Mouse (Mus musculus): ENCODE results near the gene Dvl2. TPM values are rescaled to one million over a fixed set of nuclear protein-coding genes. Genes with fewer than 3 reads are reported as not detected.

Gene Dvl2
- polyA plus RNA-seq, 1 experiment from 2014 or later: 47.3 TPM

DNA sequence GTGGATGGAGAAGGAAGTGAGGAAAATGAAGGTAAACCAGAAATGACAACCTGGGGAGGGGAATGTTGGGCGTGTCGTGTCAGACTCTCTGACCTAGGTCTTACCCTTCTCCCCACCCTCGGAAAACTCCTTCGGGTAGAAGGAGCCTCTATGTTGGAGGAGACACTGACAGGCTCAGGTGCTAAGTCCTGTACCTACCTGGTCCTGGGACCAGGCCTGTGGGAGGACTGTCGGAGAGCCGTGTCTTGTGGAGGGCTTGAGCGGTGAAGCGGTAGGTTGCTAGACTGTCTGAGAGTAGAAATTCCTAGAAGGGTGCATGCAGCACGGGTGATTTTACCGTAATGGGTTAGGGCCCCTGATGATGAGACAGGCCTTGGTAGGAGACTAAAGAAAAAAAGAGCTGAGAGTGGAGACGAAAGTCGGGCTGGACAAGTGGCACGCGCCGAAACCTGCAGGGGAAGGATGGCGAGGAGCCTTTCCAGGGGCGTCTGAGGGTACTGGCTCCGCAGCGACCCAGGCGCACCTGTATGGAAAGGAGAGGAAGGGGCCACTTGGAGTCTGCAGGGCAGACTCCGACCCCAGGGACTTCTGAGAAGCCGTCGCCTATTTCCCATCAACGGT, 35.6 kb upstream of the Dvl2 start, which contains the start of gene Cldn7:
Cldn7 (plus strand) TSS at position 130 of the 621 bp plus-strand sequence.
- DNase-seq (ENCODE audit: low spot score): peak; percentile 39
- WGBS: 10% methylated on average over 23 of the region's 24 CpGs
- Histone ChIP-seq H3K36me3 (ENCODE audit: control insufficient read depth, insufficient read depth, low read length) (peaks cover under 1% of the 10 kb centered on the region; the same call in 1 of the 2 replicates), H3K9me3 (ENCODE audit: control insufficient read depth, low read length) (no peaks in the 10 kb centered on the region), H3K27me3 (ENCODE audit: control insufficient read depth, insufficient read depth, low read length) (peaks cover 53% of the 10 kb centered on the region), H3K27ac (replicated peaks; ENCODE audit: low read depth, low read length) (no peak within 1 kb of the TSS), H3K4me3 (ENCODE audit: low read depth, low read length) (0 out of 2 replicates have a peak within 1 kb of the TSS, but pooled peaks have one; percentile 0), H3K4me1 (ENCODE audit: control insufficient read depth, insufficient read depth, low read length) (no peaks in the 10 kb centered on the region; the same call in 1 of the 2 replicates), H3K9ac (ENCODE audit: low read length) (no peak within 1 kb of the TSS), H3K4me2 (ENCODE audit: low read depth, severe bottlenecking) (peak within 1 kb of the TSS; percentile 29; the same call in 1 of the 2 replicates)
- ATAC-seq (ENCODE audit: insufficient number of reproducible peaks, low FRiP score, low TSS enrichment, low read depth): no peak

- no peaks in the 10 kb centered on the region; the same call in 1 of the 2 replicates for H3K4me1 ChIP-seq (ENCODE audit: control insufficient read depth, insufficient read depth, low read length)
- DNase-seq (ENCODE audit: low spot score) (peak; percentile 49), ATAC-seq (ENCODE audit: insufficient number of reproducible peaks, low FRiP score, low TSS enrichment, low read depth) (no peak)
- H3K36me3 ChIP-seq (ENCODE audit: control insufficient read depth, insufficient read depth, low read length): peaks cover 4% of the 10 kb centered on the region; the same call in 1 of the 2 replicates
- H3K27me3 ChIP-seq (ENCODE audit: control insufficient read depth, insufficient read depth, low read length): peaks cover 53% of the 10 kb centered on the region
- no peaks in the 10 kb centered on the region for H3K9me3 ChIP-seq (ENCODE audit: control insufficient read depth, low read length)
- H3K4me3 ChIP-seq (ENCODE audit: low read depth, low read length): peak overlapping the region; percentile 24
- 3% methylated on average over 49 of the region's 49 CpGs for WGBS
- no peak overlapping the region for H3K27ac ChIP-seq (replicated peaks; ENCODE audit: low read depth, low read length)
- H3K9ac ChIP-seq (ENCODE audit: low read length): no peak overlapping the region
- peak overlapping the region; percentile 56 for H3K4me2 ChIP-seq (ENCODE audit: low read depth, severe bottlenecking)
Observed at GRCm38 (mm10) chr11:69965271-69966005, 35.0 kb upstream of the Dvl2 start.

GRCm38 (mm10) chr11:69966006-69966859, 34.2 kb upstream of the Dvl2 start:
- H3K9ac ChIP-seq (ENCODE audit: low read length): peak overlapping the region; percentile 57
- DNase-seq (ENCODE audit: low spot score) (peak; percentile 63), ATAC-seq (ENCODE audit: insufficient number of reproducible peaks, low FRiP score, low TSS enrichment, low read depth) (peak; percentile 69)
- no peaks in the 10 kb centered on the region; the same call in 1 of the 2 replicates for H3K4me1 ChIP-seq (ENCODE audit: control insufficient read depth, insufficient read depth, low read length)
- H3K4me3 ChIP-seq (ENCODE audit: low read depth, low read length): peak overlapping the region; percentile 24
- H3K27me3 ChIP-seq (ENCODE audit: control insufficient read depth, insufficient read depth, low read length): peaks cover 53% of the 10 kb centered on the region
- H3K27ac ChIP-seq (replicated peaks; ENCODE audit: low read depth, low read length): no peak overlapping the region
- WGBS: 1% methylated on average over 58 of the region's 59 CpGs
- H3K9me3 ChIP-seq (ENCODE audit: control insufficient read depth, low read length): no peaks in the 10 kb centered on the region
- H3K36me3 ChIP-seq (ENCODE audit: control insufficient read depth, insufficient read depth, low read length): peaks cover 4% of the 10 kb centered on the region; the same call in 1 of the 2 replicates
- H3K4me2 ChIP-seq (ENCODE audit: low read depth, severe bottlenecking): peak overlapping the region; percentile 56

DNA sequence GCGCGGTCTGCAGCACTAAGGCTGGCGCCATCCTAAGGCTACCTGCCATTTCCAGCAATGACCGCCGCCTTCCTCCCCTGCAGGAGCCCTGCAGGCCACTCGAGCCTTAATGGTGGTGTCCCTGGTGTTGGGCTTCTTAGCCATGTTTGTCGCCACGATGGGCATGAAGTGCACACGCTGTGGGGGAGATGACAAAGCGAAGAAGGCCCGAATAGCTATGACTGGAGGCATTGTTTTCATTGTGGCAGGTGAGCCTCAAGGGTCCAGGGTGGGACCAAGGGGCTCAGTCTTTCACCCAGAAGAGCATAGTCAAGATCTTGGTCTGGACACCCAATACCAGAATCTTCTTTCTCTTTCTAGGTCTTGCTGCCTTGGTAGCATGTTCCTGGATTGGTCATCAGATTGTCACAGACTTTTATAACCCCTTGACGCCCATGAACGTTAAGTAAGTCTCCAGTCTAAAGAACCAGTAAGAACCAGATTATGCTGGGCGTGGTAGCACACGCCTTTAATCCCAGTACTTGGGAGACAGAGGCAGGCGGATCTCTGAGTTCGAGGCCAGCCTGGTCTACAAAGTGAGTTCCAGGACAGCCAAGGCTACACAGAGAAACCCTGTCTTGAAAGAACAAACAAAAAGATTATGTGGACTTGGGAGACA, 33.4 kb upstream of the Dvl2 start:
- H3K27me3 ChIP-seq (ENCODE audit: control insufficient read depth, insufficient read depth, low read length): peaks cover 50% of the 10 kb centered on the region
- 40% methylated on average over 17 of the region's 17 CpGs for WGBS
- no peak overlapping the region for H3K27ac ChIP-seq (replicated peaks; ENCODE audit: low read depth, low read length)
- DNase-seq (ENCODE audit: low spot score): no peak
- ATAC-seq (ENCODE audit: insufficient number of reproducible peaks, low FRiP score, low TSS enrichment, low read depth): no peak
- H3K4me2 ChIP-seq (ENCODE audit: low read depth, severe bottlenecking): peak overlapping the region; percentile 56
- peaks cover 6% of the 10 kb centered on the region; the same call in 1 of the 2 replicates for H3K36me3 ChIP-seq (ENCODE audit: control insufficient read depth, insufficient read depth, low read length)
- peak overlapping the region; percentile 24 for H3K4me3 ChIP-seq (ENCODE audit: low read depth, low read length)
- peak overlapping the region; percentile 57 for H3K9ac ChIP-seq (ENCODE audit: low read length)
- no peaks in the 10 kb centered on the region for H3K9me3 ChIP-seq (ENCODE audit: control insufficient read depth, low read length)
- H3K4me1 ChIP-seq (ENCODE audit: control insufficient read depth, insufficient read depth, low read length): no peaks in the 10 kb centered on the region; the same call in 1 of the 2 replicates

DNA sequence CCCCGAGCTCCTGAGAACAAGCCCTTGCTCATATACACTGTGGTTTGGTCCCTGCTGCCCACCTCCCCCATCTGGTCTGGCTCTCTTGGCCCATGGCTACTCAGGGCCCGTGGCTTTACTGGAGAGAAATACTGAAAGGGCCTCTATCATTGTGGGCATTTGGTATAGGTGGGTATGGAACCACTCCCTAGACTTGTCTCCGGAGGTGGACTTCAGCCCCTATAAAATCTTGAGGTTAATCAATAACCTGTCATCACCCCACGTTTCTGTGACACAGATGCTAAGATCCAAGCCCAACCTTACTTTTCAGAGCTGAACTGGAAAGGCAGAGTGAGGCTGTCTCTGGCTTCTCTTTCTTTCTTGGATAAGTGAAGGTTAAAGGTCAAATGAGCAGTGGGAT, 31.6 kb upstream of the Dvl2 start:
- H3K9ac ChIP-seq (ENCODE audit: low read length): no peak overlapping the region
- no peak overlapping the region for H3K4me2 ChIP-seq (ENCODE audit: low read depth, severe bottlenecking)
- H3K4me1 ChIP-seq (ENCODE audit: control insufficient read depth, insufficient read depth, low read length): no peaks in the 10 kb centered on the region; the same call in 1 of the 2 replicates
- H3K9me3 ChIP-seq (ENCODE audit: control insufficient read depth, low read length): no peaks in the 10 kb centered on the region
- DNase-seq (ENCODE audit: low spot score): no peak
- peaks cover 39% of the 10 kb centered on the region for H3K27me3 ChIP-seq (ENCODE audit: control insufficient read depth, insufficient read depth, low read length)
- H3K4me3 ChIP-seq (ENCODE audit: low read depth, low read length): no peak overlapping the region
- no peak overlapping the region for H3K27ac ChIP-seq (replicated peaks; ENCODE audit: low read depth, low read length)
- H3K36me3 ChIP-seq (ENCODE audit: control insufficient read depth, insufficient read depth, low read length): peaks cover 8% of the 10 kb centered on the region; the same call in 1 of the 2 replicates
- 83% methylated on average over 4 of the region's 4 CpGs for WGBS
- ATAC-seq (ENCODE audit: insufficient number of reproducible peaks, low FRiP score, low TSS enrichment, low read depth): no peak

DNA sequence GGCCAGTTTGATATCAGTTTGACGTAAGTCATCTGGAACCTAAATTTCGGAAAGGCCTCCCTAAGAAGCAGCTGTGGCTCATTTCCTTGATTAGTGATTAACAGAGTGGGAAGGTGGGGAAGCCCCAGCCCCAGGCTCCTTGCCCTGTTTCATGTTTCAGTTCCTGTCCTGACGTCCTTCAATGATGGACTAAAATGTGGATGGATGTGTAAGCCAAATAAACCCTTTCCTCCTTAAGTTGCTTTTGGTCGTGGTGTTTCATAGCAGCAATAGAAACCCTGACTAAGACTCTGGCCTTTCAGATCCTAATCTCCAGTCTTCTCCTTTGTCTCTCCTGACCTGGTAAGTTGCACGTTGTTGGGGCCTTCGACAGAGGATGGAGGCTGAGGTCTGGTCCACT, 30.2 kb upstream of the Dvl2 start:
- peaks cover 27% of the 10 kb centered on the region for H3K27me3 ChIP-seq (ENCODE audit: control insufficient read depth, insufficient read depth, low read length)
- no peak overlapping the region; the same call in 1 of the 2 replicates for H3K9ac ChIP-seq (ENCODE audit: low read length)
- 79% methylated on average over 6 of the region's 6 CpGs for WGBS
- DNase-seq (ENCODE audit: low spot score) (no peak), ATAC-seq (ENCODE audit: insufficient number of reproducible peaks, low FRiP score, low TSS enrichment, low read depth) (no peak)
- H3K4me2 ChIP-seq (ENCODE audit: low read depth, severe bottlenecking): no peak overlapping the region
- H3K27ac ChIP-seq (replicated peaks; ENCODE audit: low read depth, low read length): no peak overlapping the region
- H3K4me1 ChIP-seq (ENCODE audit: control insufficient read depth, insufficient read depth, low read length): no peaks in the 10 kb centered on the region; the same call in 1 of the 2 replicates
- H3K4me3 ChIP-seq (ENCODE audit: low read depth, low read length): no peak overlapping the region; the same call in 1 of the 2 replicates
- H3K9me3 ChIP-seq (ENCODE audit: control insufficient read depth, low read length): no peaks in the 10 kb centered on the region
- H3K36me3 ChIP-seq (ENCODE audit: control insufficient read depth, insufficient read depth, low read length): peaks cover 11% of the 10 kb centered on the region; the same call in 1 of the 2 replicates

- no peak for ATAC-seq (ENCODE audit: insufficient number of reproducible peaks, low FRiP score, low TSS enrichment, low read depth)
- no peak overlapping the region for H3K4me3 ChIP-seq (ENCODE audit: low read depth, low read length)
Observed at GRCm38 (mm10) chr11:69970775-69971174, 29.6 kb upstream of the Dvl2 start.

More at GRCm38 (mm10) chr11:69970775-69971174, 29.6 kb upstream of the Dvl2 start:
- Histone ChIP-seq H3K27me3 (ENCODE audit: control insufficient read depth, insufficient read depth, low read length) (peaks cover 21% of the 10 kb centered on the region), H3K4me2 (ENCODE audit: low read depth, severe bottlenecking) (no peak overlapping the region), H3K9ac (ENCODE audit: low read length) (no peak overlapping the region), H3K4me1 (ENCODE audit: control insufficient read depth, insufficient read depth, low read length) (no peaks in the 10 kb centered on the region; the same call in 1 of the 2 replicates), H3K36me3 (ENCODE audit: control insufficient read depth, insufficient read depth, low read length) (peaks cover 11% of the 10 kb centered on the region; the same call in 1 of the 2 replicates), H3K27ac (replicated peaks; ENCODE audit: low read depth, low read length) (no peak overlapping the region), H3K9me3 (ENCODE audit: control insufficient read depth, low read length) (no peaks in the 10 kb centered on the region)
- no peak for DNase-seq (ENCODE audit: low spot score)
- 89% methylated on average over 3 of the region's 3 CpGs for WGBS
